Mouse (Mus musculus) B cell, adult 2 months (primary cell): ENCODE data around the gene Gm5861.
"Not testable (repeated sequence)": the region's sequence is repeated elsewhere in the genome, so short reads cannot be mapped to it uniquely, and the experiment has no call there.

Source experiments
- DNase-seq, 2 experiments: peaks; one replicate each; pipeline ENCODE4 v3.0.0; 2022

The Gm5861 gene

GRCm38 (mm10) chr5:11182772-11183171 is at the start of gene Gm5861:
Gene Gm5861 (plus strand): TSS chr5:11183072.
- DNase-seq: not testable (repeated sequence)

GRCm38 (mm10) chr5:11138031-11138430 is 44.8 kb upstream of the Gm5861 start:
- not testable (repeated sequence) for DNase-seq
